In genomic region chr11:42365544-42365943, GRCm38 (mm10) we compare ENCODE assay signal across 21 mouse cellular contexts. TPM values are rescaled to one million over a fixed set of nuclear protein-coding genes. Genes with fewer than 3 reads are reported as not detected.
"Had no signal": no experiment of that assay in that cellular context is flagged by ENCODE, and none has a peak within 500 bp of the region (broad histone marks: within the 10 kb centered on the region; RNA-seq: fewer than 3 reads in every experiment).

No protein-coding gene starts in this region.

- H3K4me1 ChIP-seq: intestine, embryonic 15.5 days; limb, embryonic 15.5 days; liver, embryonic 12.5 days; lung, embryonic 15.5 days; midbrain, embryonic 12.5 days had no signal

- DNase-seq: kidney, adult 18-20 months; kidney, postnatal 25 days; lung, postnatal 14 days; spleen, adult 18-20 months; thymus, adult 2 months; thymus, postnatal 25 days had no signal

- H3K27me3 ChIP-seq: intestine, embryonic 15.5 days; limb, embryonic 15.5 days; liver, embryonic 12.5 days; lung, embryonic 15.5 days; midbrain, embryonic 12.5 days had no signal

- H3K9me3 ChIP-seq: intestine, embryonic 15.5 days; limb, embryonic 15.5 days; liver, embryonic 12.5 days; lung, embryonic 15.5 days; midbrain, embryonic 12.5 days had no signal

- H3K36me3 ChIP-seq: intestine, embryonic 15.5 days; limb, embryonic 15.5 days; liver, embryonic 12.5 days; lung, embryonic 15.5 days; midbrain, embryonic 12.5 days had no signal

- H3K4me3 ChIP-seq: intestine, embryonic 15.5 days; limb, embryonic 15.5 days; liver, embryonic 12.5 days; lung, embryonic 15.5 days; midbrain, embryonic 12.5 days had no signal

- H3K27ac ChIP-seq: intestine, embryonic 15.5 days; limb, embryonic 15.5 days; liver, embryonic 12.5 days; lung, embryonic 15.5 days; midbrain, embryonic 12.5 days had no signal

RNA-seq across cellular contexts. Expression of gene Gabra6, which starts 44.7 kb away (rescaled TPM):
- total RNA-seq: left cerebral cortex, postnatal 10 days; megakaryocyte-erythroid progenitor cell, adult 5-6 weeks had no signal
- polyA plus RNA-seq: intestine, embryonic 15.5 days; kidney, embryonic 16.5 days; limb, embryonic 11.5 days; limb, embryonic 15.5 days; liver, embryonic 12.5 days; liver, embryonic 16.5 days; lung, embryonic 15.5 days; midbrain, embryonic 12.5 days; midbrain, postnatal 0 days; neural tube, embryonic 14.5 days; stomach, embryonic 14.5 days; testis, adult 2 months; thymus, adult 2 months; urinary bladder, adult 2 months had no signal

RNA-seq across cellular contexts. Expression of gene Gabrb2, which starts 54.0 kb away (rescaled TPM):
- total RNA-seq: megakaryocyte-erythroid progenitor cell, adult 5-6 weeks had no signal
- polyA plus RNA-seq: thymus, adult 2 months had no signal
